Mouse (Mus musculus) heart, postnatal 0 days (tissue): ENCODE results near the gene Myod1. TPM values are rescaled to one million over a fixed set of nuclear protein-coding genes. Genes with fewer than 3 reads are reported as not detected.
A peak's percentile ranks its signal among the peaks of the same experiment; 100 is the strongest.

Source experiments
- ATAC-seq: fragments of 200-750 bp; cut with Nextera tagmentation; 2 replicates; pipeline ENCODE4 v1.8.0; 2017; ENCODE audit warnings: low read depth, moderate number of reproducible peaks, moderate library complexity; ENCODE audit not compliant: insufficient read depth
- DNase-seq: peaks from one replicate; pipeline ENCODE4 v3.0.0-alpha.2; 2016; ENCODE audit warnings: low spot score
- H3K27ac ChIP-seq: fragments of 300-500 bp; sonication (generic); 2 replicates; pipeline ENCODE4 v1.5.1; 2014; ENCODE audit warnings: low read depth, mild to moderate bottlenecking
- H3K27me3 ChIP-seq: fragments of 300-500 bp; sonication (generic); 2 replicates; pipeline ENCODE4 v1.6.1; 2014; ENCODE audit warnings: low read length, mixed read lengths; ENCODE audit not compliant: control insufficient read depth, insufficient read depth
- H3K36me3 ChIP-seq: fragments of 300-500 bp; sonication (generic); replicated peaks from 2 replicates; pipeline ENCODE4 v1.6.1; 2014; ENCODE audit warnings: low read length, mixed read lengths; ENCODE audit not compliant: control insufficient read depth, insufficient read depth
- H3K4me1 ChIP-seq: fragments of 300-500 bp; sonication (generic); 2 replicates; pipeline ENCODE4 v1.6.1; 2014; ENCODE audit warnings: antibody characterized with exemption; ENCODE audit not compliant: control insufficient read depth, insufficient read depth
- H3K4me2 ChIP-seq: fragments of 300-500 bp; sonication (generic); 2 replicates; pipeline ENCODE4 v1.6.1; 2014; ENCODE audit warnings: low read depth, mild to moderate bottlenecking, low read length, moderate library complexity
- H3K4me3 ChIP-seq: fragments of 300-500 bp; sonication (generic); 2 replicates; pipeline ENCODE4 v1.5.1; 2014; ENCODE audit warnings: low read depth, low read length
- H3K9ac ChIP-seq: fragments of 300-500 bp; sonication (generic); replicated peaks from 2 replicates; pipeline ENCODE4 v1.6.1; 2014; ENCODE audit warnings: low read depth, low read length, mixed read lengths
- H3K9me3 ChIP-seq: fragments of 300-500 bp; sonication (generic); replicated peaks from 2 replicates; pipeline ENCODE4 v1.6.1; 2016; ENCODE audit warnings: low read length; ENCODE audit not compliant: control insufficient read depth
- CTCF ChIP-seq: IDR thresholded peaks from 2 replicates; pipeline ENCODE4 v1.5.1; 2016; ENCODE audit warnings: antibody characterized with exemption, control low read depth, low read depth
- EP300 ChIP-seq: IDR thresholded peaks from 2 replicates; pipeline ENCODE4 v1.6.1; 2016; ENCODE audit warnings: antibody characterized with exemption, low read depth
- WGBS: fragments of 180-500 bp; shearing (Covaris S2); extraction: QIAGEN DNeasy Blood & Tissue Kit; methylation state at CpG from one replicate; pipeline ENCODE4 v1.1.7; 2014; 5-methylcytosine and 5-hydroxymethylcytosine counted together
- polyA plus RNA-seq: library from polyadenylated mRNA; unstranded; fragments of >200 nt; fragmentation: Nextera tagmentation; extraction: Ambion mirVana; gene quantifications from 2 replicates; pipeline ENCODE4 v1.2.1, GENCODE M21; 2015
- total RNA-seq: library from RNA; depleted of rRNA; stranded (reverse); fragments of >200 nt; gene quantifications from 2 replicates; pipeline ENCODE4 v1.2.3, GENCODE M21; 2014; ENCODE audit warnings: low replicate concordance

Gene Myod1
- total and polyA plus RNA-seq, 2 experiments from 2014 or later: not detected

DNA sequence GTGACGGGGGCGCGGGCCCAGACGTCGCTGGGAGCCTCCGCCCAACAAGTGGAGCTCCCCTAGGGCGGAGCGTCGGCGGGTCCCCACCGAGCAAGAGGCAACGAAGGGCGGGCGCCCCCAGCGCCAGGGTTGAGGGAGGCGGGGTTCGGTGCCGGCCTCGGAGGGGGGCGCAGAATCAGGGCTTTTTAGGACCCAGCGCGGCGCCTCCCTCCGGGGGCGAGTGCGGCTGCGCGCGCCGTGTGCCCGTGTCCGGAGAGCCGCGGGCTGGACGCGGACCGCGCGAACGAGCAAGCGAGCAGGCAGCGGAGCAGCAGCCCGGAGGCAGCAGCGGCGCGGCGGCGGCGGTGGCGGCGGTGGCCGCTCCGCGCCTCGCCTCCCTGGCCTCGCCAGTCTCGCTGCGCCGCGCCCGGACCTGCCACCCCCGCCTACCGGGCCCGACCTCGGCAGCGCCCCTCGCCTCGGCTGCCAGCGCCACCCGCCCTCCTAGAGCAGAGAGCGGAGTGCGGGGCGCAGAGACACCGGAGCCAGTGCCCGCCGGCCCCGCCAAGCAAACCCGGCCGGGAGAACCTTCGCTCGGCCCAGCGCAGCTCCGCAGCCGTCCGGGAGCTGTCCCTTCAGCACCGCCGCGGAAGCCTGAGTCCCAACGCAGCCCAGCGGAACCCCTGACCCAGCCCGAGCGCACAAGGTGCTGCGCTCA lies 20.1 kb downstream of the Myod1 start, which contains the start of gene Kcnc1:
Kcnc1 (plus strand) TSS at position 267 of the 697 bp plus-strand sequence.
- ATAC-seq: peak; percentile 87
- H3K4me3 ChIP-seq: peak within 1 kb of the TSS; percentile 43

DNA sequence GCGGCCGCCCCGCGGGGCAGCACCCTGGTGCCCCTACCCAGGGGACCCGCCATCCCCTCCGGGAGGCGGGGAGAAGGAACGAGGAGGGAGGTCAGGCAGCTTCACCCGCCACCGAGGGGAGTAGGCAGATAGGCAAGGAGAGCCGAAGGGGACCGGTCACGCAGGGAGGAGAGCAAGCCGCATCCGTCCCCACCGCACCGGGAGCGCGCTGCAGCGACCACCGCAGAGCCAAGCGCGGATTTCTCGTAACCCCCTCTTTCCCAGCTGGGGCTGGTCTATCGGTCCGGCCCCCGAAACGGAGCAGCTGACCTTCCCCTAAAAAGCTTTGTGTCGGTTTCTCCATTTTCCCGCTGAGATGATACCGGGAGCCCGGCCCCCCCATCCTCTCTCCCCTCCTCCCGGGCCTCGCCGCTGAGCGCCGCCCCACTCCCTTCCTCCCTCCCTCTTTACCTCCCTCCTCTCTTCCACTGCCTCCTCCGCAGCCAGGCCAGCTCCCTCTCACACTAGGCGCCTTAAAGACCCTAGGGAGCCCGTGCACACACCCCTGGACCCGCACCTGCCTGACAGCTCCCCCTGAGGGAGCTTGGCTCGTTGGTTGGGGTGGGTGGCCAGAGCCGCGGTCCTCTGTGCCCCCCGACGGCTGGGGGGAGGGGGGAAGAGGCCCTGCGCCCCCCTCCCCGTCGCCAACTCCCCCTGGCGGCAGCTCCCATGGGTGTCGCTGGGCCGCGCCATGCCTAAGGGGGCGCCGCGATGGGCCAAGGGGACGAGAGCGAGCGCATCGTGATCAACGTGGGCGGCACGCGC lies 20.9 kb downstream of the Myod1 start:
- ATAC-seq (peak; percentile 5; the same call in 1 of the 2 replicates), DNase-seq (no peak)
- H3K27ac ChIP-seq: no peak overlapping the region
- H3K4me2 ChIP-seq: peak overlapping the region; percentile 75; the same call in 1 of the 2 replicates
- H3K27me3 ChIP-seq: peaks cover 68% of the 10 kb centered on the region
- H3K9me3 ChIP-seq: no peaks in the 10 kb centered on the region
- peaks cover 7% of the 10 kb centered on the region; the same call in 1 of the 2 replicates for H3K4me1 ChIP-seq
- no peak overlapping the region for H3K9ac ChIP-seq
- no peak for TF ChIP-seq CTCF
- no peak for TF ChIP-seq EP300
- 1% methylated on average over 56 of the region's 64 CpGs for WGBS
- H3K36me3 ChIP-seq: no peaks in the 10 kb centered on the region
- H3K4me3 ChIP-seq: peak overlapping the region; percentile 43

More for the DNA sequence above, 20.1 kb downstream of the Myod1 start, which contains the start of gene Kcnc1:
- TF ChIP-seq EP300: no peak
- TF ChIP-seq CTCF: no peak
- no peak within 1 kb of the TSS for H3K27ac ChIP-seq
- H3K4me2 ChIP-seq: peak within 1 kb of the TSS; percentile 75
- no peak within 1 kb of the TSS for H3K9ac ChIP-seq
- no peaks in the 10 kb centered on the region for H3K9me3 ChIP-seq
- H3K27me3 ChIP-seq: peaks cover 68% of the 10 kb centered on the region
- WGBS: under 1% methylated on average over 53 of the region's 93 CpGs
- no peaks in the 10 kb centered on the region for H3K36me3 ChIP-seq
- DNase-seq: peak; percentile 56
- H3K4me1 ChIP-seq: peaks cover 7% of the 10 kb centered on the region; the same call in 1 of the 2 replicates

DNA sequence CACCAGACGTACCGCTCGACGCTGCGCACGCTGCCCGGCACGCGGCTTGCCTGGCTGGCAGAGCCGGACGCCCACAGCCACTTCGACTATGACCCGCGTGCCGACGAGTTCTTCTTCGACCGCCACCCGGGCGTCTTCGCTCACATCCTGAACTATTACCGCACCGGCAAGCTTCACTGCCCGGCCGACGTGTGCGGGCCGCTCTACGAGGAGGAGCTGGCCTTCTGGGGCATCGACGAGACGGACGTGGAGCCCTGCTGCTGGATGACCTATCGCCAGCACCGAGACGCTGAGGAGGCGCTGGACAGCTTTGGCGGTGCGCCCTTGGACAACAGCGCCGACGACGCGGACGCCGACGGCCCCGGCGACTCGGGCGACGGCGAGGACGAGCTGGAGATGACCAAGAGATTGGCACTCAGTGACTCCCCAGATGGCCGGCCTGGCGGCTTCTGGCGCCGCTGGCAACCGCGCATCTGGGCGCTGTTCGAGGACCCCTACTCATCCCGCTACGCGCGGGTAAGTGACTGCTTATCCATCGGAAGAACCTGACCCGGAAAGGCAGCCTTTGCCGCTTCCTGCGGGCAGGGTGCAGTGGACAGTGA lies 21.6 kb downstream of the Myod1 start:
- no peak overlapping the region for H3K4me2 ChIP-seq
- H3K9me3 ChIP-seq: no peaks in the 10 kb centered on the region
- no peak overlapping the region for H3K9ac ChIP-seq
- 0 out of 2 replicates have a peak overlapping the region, but pooled peaks have one; percentile 1 for H3K4me3 ChIP-seq
- ATAC-seq: no peak
- TF ChIP-seq EP300 (no peak), CTCF (no peak)
- peaks cover 68% of the 10 kb centered on the region for H3K27me3 ChIP-seq
- no peak for DNase-seq
- peaks cover 7% of the 10 kb centered on the region; the same call in 1 of the 2 replicates for H3K4me1 ChIP-seq
- H3K36me3 ChIP-seq: no peaks in the 10 kb centered on the region
- no peak overlapping the region for H3K27ac ChIP-seq
- 9% methylated on average over 69 of the region's 70 CpGs for WGBS

DNA sequence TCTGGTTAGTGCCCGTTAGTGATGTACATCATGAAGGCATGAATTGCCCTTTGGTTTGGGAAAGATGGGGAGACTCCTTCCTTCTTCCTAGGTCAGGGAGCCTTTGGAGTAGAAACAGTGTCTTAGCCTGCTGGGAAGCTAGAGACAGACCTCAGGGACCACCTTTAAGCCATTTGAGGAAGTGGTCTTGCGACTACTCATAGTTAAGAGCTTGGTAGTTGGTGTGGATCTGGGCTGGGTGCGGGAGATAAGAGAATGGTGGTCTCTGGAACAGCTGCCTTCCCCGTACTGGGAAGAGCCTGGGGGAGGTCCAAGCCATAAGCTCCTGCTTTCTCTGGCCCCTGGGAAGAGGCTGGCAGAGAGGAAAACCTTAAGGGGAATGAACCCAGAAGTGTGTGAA lies 22.3 kb downstream of the Myod1 start:
- ATAC-seq: no peak
- no peaks in the 10 kb centered on the region for H3K9me3 ChIP-seq
- TF ChIP-seq EP300 (no peak), CTCF (no peak)
- H3K4me2 ChIP-seq: no peak overlapping the region
- no peak overlapping the region for H3K9ac ChIP-seq
- DNase-seq: no peak
- H3K4me3 ChIP-seq: no peak overlapping the region
- 40% methylated on average over 4 of the region's 4 CpGs for WGBS
- H3K4me1 ChIP-seq: peaks cover 7% of the 10 kb centered on the region; the same call in 1 of the 2 replicates
- H3K27ac ChIP-seq: no peak overlapping the region
- H3K27me3 ChIP-seq: peaks cover 64% of the 10 kb centered on the region
- H3K36me3 ChIP-seq: no peaks in the 10 kb centered on the region

DNA sequence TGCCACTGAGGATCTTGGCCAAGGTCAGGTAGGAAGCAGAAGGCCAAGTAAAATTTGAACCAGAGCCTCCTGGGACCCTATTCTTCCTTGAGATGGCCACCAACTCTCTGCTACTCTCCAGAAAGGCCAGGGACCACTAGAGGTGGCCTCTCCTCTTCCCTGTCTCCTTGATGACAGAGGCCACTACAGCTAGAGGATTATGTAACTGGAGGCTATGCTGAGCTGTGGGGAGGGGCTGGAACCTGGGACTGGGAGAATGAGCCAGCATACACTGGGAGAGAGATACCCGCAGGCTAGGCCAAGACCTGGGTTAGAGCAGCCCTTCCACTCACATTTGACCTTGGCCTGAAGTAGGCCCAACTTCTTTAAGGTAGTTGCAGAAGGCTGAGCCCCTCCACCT lies 23.4 kb downstream of the Myod1 start:
- DNase-seq: no peak
- 94% methylated on average over 1 of the region's 1 CpGs for WGBS
- H3K4me3 ChIP-seq: no peak overlapping the region

More for the DNA sequence above, 23.4 kb downstream of the Myod1 start:
- Histone ChIP-seq H3K4me2 (no peak overlapping the region), H3K9me3 (no peaks in the 10 kb centered on the region), H3K27ac (no peak overlapping the region), H3K9ac (no peak overlapping the region), H3K27me3 (peaks cover 53% of the 10 kb centered on the region), H3K4me1 (peaks cover 7% of the 10 kb centered on the region; the same call in 1 of the 2 replicates), H3K36me3 (no peaks in the 10 kb centered on the region)
- TF ChIP-seq EP300 (no peak), CTCF (no peak)
- no peak for ATAC-seq
